Mouse (Mus musculus): ENCODE data around the gene S100a11.

The S100a11 gene

DNA sequence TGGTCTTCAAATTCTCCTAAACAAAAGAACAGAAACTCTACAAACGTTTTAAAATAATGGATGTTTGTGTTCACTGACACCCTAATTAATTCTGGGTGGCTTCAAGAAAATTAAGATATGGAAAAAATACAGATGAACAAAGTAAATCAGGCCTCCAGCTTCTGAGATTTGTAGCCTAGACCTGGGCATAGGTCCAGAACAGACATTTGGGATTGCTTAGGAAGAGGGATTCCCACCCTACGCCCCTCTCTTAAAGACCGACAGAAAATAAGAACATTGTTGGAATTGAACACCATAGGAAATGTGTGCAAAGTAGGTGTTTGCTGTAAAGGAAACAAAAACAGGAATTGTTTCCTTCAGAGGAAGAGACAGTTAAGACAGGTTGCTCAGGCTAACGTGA, 37.2 kb downstream of the S100a11 start:
- in situ Hi-C loops (cut with MboI, MseI), result no loop called here

DNA sequence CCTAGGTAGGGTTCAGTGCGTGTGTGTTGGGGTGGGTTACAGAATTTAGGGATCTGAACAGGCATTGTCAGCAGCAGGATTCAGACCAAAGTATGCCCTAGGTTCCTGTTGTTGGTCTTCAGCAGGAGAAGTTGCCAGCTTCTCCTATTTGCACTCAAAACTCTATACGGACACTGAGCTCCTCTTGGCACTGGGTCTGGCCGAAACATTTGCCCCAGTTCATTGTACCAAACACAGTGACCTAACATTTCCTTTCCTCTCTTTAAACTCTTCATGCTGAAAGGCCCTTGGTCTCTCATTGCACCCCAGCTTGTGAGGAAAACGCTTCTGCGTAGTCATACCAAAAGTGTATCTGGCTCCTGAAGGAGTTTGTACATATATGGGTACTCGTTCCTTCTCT, 39.7 kb downstream of the S100a11 start:
- in situ Hi-C loops (cut with MboI, MseI), result loop anchor here (5.0 to 10.0 kb wide), 2 partner anchors 48 to 885 kb away; partner anchors contain the start of genes Mrpl9 and Oaz3

DNA sequence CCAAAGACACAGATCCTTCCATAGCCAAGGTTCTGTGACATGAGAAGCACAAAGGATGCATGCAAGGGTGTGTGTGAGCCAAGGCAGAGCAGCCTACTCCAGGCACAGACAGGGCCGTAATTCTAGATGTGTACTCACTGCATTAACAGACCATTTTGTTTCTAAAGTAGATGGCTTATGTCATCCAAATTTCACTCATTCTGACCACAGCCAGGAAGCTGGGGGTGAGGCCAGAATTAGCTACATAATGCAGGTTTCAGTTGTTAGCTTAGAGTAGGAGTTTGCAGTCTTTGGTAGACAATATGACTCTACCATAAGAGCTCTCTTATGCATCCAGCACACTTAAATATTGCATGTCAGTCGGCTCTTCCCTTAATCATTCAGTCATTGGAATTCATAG, 42.1 kb downstream of the S100a11 start:
- in situ Hi-C loops (cut with MboI, MseI), result loop anchor here (5.0 to 10.0 kb wide), 2 partner anchors 50 to 882 kb away; partner anchors contain the start of genes Mrpl9 and Oaz3

DNA sequence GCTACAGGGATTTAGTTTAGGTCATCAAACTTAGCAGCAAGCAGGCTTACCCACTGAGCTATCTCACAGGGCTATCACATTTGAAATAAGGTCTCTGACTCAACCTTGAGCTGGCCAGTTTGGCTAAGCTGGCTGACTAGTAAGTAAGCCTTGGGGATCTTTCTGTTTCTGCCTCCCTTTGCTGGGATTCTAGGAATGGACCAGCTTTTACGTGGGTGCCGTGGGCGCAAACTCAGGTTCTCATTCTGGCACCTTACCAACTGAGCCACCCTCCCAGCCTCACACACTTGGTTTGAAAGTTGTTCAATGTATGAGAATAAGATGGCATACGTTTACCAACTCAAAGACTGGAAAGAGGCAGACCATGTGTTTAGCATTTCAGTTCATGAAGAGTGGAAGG, 42.9 kb downstream of the S100a11 start:
- in situ Hi-C loops (cut with MboI, MseI), result loop anchor here (5.0 to 10.0 kb wide), 2 partner anchors 51 to 882 kb away; partner anchors contain the start of genes Mrpl9 and Oaz3

DNA sequence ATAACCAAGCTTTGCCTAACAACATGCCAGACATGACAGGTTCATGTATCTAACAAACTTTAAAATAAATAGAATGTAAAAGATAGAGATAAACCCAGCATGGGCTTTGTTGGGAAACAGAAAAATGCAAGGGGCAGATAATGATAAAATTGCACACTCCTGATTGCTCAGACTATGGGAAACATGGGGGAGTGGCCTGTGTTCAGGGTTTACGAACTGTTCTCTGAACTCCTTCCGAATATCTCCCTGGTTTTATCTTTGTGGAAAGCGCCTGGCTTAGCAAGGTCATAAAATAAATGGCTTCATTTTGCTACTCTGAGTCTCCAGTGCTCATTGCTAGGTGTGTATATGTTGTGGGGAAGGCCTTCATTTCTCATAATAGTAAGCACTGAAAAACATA, 46.6 kb downstream of the S100a11 start:
- in situ Hi-C loops (cut with MboI, MseI), result loop anchor here (10.0 kb wide), 1 partner anchor 878 kb away; the partner anchor contains the start of genes Mrpl9 and Oaz3

DNA sequence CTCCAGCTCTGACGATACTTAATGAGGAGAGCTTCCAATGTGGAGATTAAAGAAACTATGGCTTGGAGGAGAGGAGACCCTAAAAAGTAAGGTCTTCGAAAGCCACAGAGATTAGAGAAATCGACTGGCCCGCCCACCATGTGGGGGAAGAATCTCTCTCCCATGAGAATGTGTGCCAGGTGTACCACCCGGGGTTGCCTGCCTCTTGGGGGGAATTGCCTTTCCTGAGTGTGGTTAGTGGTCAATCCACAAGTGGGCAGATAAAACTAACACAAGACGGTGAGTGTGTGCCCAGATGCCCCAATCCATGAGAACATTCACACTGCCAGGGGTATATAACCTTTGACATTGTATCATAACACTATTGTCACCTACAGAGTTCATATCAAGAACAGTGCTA, 47.4 kb downstream of the S100a11 start:
- in situ Hi-C loops (cut with MboI, MseI), result loop anchor here (10.0 kb wide), 1 partner anchor 877 kb away; the partner anchor contains the start of genes Mrpl9 and Oaz3

DNA sequence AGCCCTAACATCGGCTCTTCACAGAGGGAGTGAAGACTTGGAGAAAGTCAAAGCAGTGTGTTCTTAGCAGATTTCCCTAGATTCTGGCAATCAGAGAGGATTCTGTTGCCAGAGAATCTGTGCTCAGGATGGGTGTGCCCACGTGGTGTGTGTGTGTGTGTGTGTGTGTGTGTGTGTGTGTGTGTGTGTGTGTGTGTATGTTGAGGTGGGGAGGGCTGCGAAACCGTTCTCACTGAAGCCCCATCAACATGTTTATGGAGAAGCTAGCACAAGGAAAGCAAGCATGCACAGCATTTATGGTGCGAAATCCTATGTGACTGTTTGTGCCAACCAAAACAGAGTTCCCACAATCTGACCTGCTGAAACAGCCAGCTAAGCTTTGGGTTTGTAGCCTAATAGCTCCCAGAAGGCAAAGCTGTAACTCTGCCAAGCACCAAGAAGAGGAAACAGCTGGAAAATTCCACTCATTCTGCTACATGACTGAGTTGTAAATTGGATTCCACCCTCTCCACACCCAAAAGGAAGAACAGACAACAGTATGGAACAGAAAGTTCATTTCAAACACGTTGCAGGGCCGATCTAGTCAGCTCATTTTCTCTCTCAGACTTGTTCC, 48.2 kb downstream of the S100a11 start:
- in situ Hi-C loops (cut with MboI, MseI), result loop anchor here (10.0 kb wide), 1 partner anchor 876 kb away; the partner anchor contains the start of genes Mrpl9 and Oaz3

DNA sequence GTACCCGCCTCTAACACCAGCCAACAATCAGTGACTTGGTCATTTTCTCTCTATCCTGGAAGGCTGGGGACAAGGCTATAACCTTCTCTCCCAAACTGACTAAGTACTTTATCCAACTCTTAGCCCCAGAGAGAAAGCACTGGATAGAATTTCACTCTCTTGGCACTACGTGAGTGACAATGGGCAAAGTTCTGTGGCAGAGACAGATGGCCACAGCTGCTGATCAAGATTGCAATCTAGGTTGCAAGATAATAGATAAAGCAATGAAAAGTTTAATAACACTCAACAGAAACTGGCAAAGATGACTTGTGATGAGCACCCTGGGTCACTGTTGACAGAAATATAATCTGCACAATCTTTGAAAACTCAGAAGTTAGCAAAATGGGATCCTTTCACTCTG, 48.8 kb downstream of the S100a11 start:
- in situ Hi-C loops (cut with MboI, MseI), result loop anchor here (10.0 kb wide), 1 partner anchor 876 kb away; the partner anchor contains the start of genes Mrpl9 and Oaz3

DNA sequence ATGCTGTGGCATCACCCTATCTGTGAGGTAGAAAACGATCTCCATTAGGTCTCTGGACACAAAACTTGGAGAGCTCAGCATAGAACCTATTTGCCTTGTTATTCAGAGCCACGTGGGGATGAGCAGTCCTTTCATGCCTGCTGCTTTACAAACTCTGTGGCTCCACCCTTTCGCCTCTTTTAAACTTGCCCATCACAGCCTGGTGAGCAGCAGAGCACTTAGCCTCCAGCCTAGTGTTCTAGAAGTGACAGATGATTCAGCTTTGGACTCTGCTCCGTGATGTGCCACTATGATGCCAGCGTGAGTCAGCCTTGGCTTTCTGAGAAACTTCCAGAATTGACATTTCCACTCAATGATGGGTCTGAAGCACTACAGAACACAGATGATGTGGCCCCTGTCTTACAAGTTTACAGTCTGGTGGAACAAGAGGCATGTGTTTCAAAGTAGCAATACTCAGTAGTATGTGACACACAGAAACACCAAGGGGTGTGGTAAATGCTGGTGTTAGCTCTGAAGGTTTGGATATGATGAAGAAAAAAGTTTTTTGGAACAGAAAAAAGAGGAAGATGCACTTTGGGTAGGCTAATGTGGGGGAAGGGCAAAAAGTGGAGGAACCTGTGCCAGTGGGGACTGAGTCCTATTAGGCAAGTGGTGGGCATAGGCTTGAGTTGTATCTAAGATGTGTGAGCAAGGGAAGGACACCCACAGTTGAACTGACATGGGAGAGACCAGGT, 51.9 kb downstream of the S100a11 start:
- in situ Hi-C loops (cut with MboI, MseI), result no loop called here
